Mouse (Mus musculus) kidney, adult 2 months (tissue): ENCODE data around the gene Kcnq1. TPM values are rescaled to one million over a fixed set of nuclear protein-coding genes. Genes with fewer than 3 reads are reported as not detected.

ENCODE experiments used
- DNase-seq: peaks from one replicate; pipeline ENCODE4 v3.0.0; 2021
- H3K27ac ChIP-seq: fragments of 200-500 bp; 2 replicates; pipeline ENCODE4 v1.5.1; 2012; ENCODE audit warnings: low read depth, low read length, control low read depth, inconsistent platforms; ENCODE audit not compliant: insufficient read depth
- H3K27me3 ChIP-seq: fragments of 200-500 bp; replicated peaks from 2 replicates; pipeline ENCODE4 v1.6.1; 2012; ENCODE audit warnings: mild to moderate bottlenecking, moderate library complexity, low read length, inconsistent platforms; ENCODE audit not compliant: control insufficient read depth, insufficient read depth
- H3K36me3 ChIP-seq: fragments of 200-500 bp; 2 replicates; pipeline ENCODE4 v1.6.1; 2012; ENCODE audit warnings: mild to moderate bottlenecking, moderate library complexity, low read length, inconsistent platforms; ENCODE audit not compliant: control insufficient read depth, insufficient read depth
- H3K4me1 ChIP-seq: fragments of 200-500 bp; 2 replicates; pipeline ENCODE4 v1.6.1; 2011; ENCODE audit warnings: low read length; ENCODE audit not compliant: control insufficient read depth, insufficient read depth
- H3K4me3 ChIP-seq: fragments of 200-500 bp; 2 replicates; pipeline ENCODE4 v1.5.1; 2011; ENCODE audit warnings: mild to moderate bottlenecking, low read depth, low read length, control low read depth; ENCODE audit not compliant: insufficient read depth
- CTCF ChIP-seq: fragments of 200-500 bp; conservative IDR thresholded peaks from 2 replicates; pipeline ENCODE4 v1.5.1; 2011; ENCODE audit warnings: low read depth, mild to moderate bottlenecking, control low read depth, low read length, moderate library complexity, mixed read lengths; ENCODE audit not compliant: insufficient read depth, insufficient read length
- POLR2A ChIP-seq: fragments of 200-500 bp; IDR thresholded peaks from one replicate; pipeline ENCODE4 v1.6.1; 2011; ENCODE audit warnings: low read depth, low read length, control low read depth
- WGBS: fragments of 180-500 bp; shearing (Covaris S2); methylation state at CpG from one replicate; pipeline ENCODE4 v1.1.7; 2018; 5-methylcytosine and 5-hydroxymethylcytosine counted together
- polyA plus RNA-seq: library from polyadenylated mRNA; depleted of rRNA; stranded (reverse); fragments of >200 nt; gene quantifications from 2 replicates; pipeline ENCODE4 v1.2.3, GENCODE M21; 2012

Gene Kcnq1
- polyA plus RNA-seq, 1 experiment, result 24.0 TPM

DNA sequence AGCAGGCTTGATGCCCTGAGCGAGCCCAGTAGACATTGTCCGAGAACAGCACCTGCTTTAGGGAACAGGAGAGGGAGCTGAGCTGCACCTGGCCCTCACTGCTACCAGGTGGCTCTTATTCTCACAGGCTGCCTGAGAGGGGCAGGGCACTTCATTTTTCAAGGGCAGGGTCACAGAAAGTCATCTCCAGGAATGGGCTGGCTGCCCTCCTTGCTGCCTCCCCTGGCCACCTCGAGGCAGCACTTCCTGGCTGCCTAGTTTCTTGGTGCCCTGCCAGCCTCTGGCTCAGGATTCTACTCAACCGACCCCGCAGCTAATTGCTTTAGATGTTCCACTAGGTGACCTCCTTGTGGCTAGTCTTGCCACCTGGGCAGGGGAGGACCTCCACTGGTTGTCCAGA is 2.0 kb downstream of the Kcnq1 start:
- Histone ChIP-seq H3K27ac (peak overlapping the region; percentile 52), H3K4me1 (peaks cover 7% of the 10 kb centered on the region), H3K4me3 (peak overlapping the region; percentile 51), H3K36me3 (no peaks in the 10 kb centered on the region), H3K27me3 (no peaks in the 10 kb centered on the region)
- TF ChIP-seq CTCF (no peak), POLR2A (no peak)
- peak; percentile 78 for DNase-seq
- WGBS, result 22% methylated on average over 5 of the region's 5 CpGs

DNA sequence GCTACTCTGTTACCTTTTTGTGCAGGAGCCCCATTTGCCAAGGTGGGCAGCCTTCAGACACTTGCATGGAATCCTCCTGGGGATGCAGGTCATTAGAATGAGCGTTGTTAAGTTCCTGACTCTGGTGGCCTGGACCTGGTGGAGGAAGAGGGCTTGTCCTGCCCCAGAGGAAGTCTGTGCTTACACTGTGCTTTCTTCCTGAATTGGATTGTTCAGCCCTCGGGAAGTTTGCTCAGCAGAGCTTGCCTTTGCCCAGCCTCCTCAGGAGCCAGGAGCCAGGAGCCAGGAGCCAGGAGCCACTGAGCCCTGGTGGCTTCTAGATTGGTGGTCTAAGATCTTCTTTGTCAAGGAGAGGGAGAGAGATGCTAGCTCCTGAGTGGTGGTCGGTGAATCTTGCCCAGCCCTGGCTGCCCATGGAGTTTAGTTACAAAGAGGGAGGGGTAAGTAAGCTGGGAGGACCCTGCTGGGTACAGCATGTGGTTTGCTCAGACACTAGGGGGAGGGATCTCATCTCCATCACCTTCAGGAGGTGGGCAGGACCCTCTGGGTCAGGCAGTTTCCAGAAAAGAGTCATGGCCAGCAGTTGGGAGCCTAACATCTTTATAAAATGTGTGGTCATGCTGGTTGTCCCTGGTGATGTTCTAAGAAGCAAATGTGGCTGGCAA is 3.0 kb downstream of the Kcnq1 start:
- WGBS, result 19% methylated on average over 3 of the region's 3 CpGs
- Histone ChIP-seq H3K36me3 (no peaks in the 10 kb centered on the region), H3K27ac (peak overlapping the region; percentile 52), H3K4me1 (peaks cover 7% of the 10 kb centered on the region), H3K4me3 (no peak overlapping the region), H3K27me3 (no peaks in the 10 kb centered on the region)
- TF ChIP-seq CTCF (no peak), POLR2A (no peak)
- peak; percentile 25 for DNase-seq

DNA sequence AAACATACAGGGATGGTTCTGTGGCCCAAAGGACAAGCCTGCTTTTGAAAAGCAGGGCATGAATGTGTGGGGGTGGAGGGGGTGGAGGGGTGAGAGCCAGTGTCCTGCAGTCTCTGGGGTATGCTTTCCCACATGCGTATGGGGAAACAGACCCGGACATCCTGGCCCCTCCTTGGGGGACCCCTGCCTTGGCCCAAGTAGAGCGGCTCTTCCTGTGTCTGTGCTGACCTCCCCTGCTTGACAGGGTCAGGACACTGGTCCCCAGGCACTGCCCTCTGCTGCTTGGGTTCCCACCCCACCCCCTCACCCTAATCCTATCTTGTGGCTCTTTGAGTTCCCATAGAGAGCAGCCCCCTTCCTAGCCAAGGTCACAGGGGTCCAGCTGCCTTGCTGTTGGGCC is 3.5 kb downstream of the Kcnq1 start:
- WGBS, result 68% methylated on average over 3 of the region's 3 CpGs
- no peaks in the 10 kb centered on the region for H3K27me3 ChIP-seq
- H3K4me1 ChIP-seq, result peaks cover 7% of the 10 kb centered on the region
- no peak overlapping the region for H3K4me3 ChIP-seq
- no peak for DNase-seq
- TF ChIP-seq CTCF, result no peak
- no peak for TF ChIP-seq POLR2A
- no peak overlapping the region for H3K27ac ChIP-seq
- H3K36me3 ChIP-seq, result no peaks in the 10 kb centered on the region

DNA sequence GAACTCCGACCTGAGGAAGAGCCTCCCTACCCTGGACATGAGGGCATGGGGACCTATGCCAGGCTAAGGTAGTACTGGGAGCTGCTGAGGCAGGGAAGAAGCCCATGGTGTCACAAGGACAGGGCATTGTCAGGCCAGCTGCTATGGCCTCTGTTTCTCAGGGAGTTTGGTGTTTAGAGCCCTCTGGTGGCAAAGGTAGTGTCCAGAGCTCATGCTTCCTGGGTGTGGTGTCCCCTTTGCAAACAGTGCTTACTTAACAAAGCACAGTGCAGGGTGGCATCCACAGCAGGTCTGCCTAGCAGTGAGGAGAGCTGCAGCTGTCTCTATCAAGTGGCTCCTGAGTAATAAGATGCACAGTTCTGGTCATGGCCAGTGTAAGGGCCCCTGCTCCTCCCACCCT is 4.6 kb downstream of the Kcnq1 start:
- H3K4me1 ChIP-seq, result peaks cover 4% of the 10 kb centered on the region
- no peak for DNase-seq
- WGBS, result 74% methylated on average over 1 of the region's 1 CpGs
- no peak overlapping the region for H3K4me3 ChIP-seq
- no peaks in the 10 kb centered on the region for H3K36me3 ChIP-seq
- no peaks in the 10 kb centered on the region for H3K27me3 ChIP-seq
- H3K27ac ChIP-seq, result no peak overlapping the region
- TF ChIP-seq POLR2A, result no peak
- peak; percentile 38; the same call in 1 of the 2 replicates for TF ChIP-seq CTCF

DNA sequence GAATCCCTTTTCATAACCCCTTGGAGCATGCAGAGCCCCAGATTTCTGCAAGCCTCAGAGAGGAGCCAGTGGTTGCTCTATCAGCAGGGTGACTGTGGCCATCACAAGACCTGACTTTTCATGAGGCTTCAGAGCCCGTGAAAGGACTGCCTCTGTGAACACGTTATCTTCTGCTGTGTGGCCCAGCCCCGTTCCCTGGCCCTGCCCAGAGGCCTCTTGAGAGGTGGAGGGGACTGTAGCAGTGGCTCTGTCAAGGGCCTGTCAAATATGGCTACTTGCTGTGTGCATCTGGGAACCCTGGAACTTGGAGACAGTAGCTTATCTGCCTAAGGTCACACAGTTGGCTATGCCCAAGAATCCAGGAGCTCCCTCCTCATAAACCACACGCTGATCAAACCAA is 5.6 kb downstream of the Kcnq1 start:
- Histone ChIP-seq H3K27ac (no peak overlapping the region), H3K4me3 (no peak overlapping the region), H3K4me1 (peaks cover 1% of the 10 kb centered on the region), H3K36me3 (no peaks in the 10 kb centered on the region), H3K27me3 (no peaks in the 10 kb centered on the region)
- no peak for DNase-seq
- WGBS, result 71% methylated on average over 4 of the region's 4 CpGs
- TF ChIP-seq CTCF (no peak), POLR2A (no peak)

DNA sequence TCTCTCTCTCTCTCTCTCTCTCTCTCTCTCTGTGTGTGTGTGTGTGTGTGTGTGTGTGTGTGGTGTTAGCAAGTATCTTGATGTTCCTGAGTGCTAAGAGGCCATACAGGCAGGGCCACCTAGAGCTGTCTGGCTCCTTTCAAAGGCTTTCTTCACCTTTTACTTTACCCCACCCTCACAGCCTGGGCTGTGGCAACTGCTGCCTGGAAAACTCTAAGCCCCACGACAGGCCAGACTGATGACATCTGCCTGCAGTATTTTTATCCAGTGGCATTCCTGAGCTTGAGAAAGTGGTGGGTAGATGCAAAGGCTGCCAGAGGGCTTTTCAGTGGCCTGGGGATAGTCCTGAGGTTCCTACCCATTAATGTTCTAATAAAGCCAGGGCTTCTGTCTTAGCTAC is 6.2 kb downstream of the Kcnq1 start:
- 43% methylated on average over 1 of the region's 1 CpGs for WGBS

DNA sequence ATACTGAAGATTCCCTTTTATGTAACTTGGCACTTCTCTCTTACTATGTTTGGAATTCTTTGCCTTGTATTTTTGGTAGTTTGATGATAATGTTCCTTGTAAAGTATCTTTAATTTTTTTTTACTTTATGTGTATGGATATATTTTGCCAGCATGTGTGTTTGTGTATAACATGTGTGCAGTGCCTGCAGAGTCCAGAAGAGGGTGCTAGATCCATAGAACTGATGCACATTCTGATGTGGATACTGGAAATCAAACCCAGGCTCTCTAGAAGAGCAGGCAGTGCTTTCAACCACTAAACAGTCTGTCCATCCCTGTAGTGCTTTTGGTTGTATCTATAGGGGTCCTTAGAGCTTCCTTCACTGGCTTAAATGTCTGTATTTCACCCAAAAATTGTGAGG is 8.6 kb downstream of the Kcnq1 start:
- H3K27me3 ChIP-seq, result no peaks in the 10 kb centered on the region
- H3K4me3 ChIP-seq, result no peak overlapping the region
- peaks cover 2% of the 10 kb centered on the region; the same call in 1 of the 2 replicates for H3K4me1 ChIP-seq
- H3K36me3 ChIP-seq, result no peaks in the 10 kb centered on the region
- H3K27ac ChIP-seq, result no peak overlapping the region
- DNase-seq, result no peak
- TF ChIP-seq POLR2A (no peak), CTCF (no peak)

More for the DNA sequence above, 6.2 kb downstream of the Kcnq1 start:
- no peak for TF ChIP-seq POLR2A
- no peak for TF ChIP-seq CTCF
- DNase-seq, result no peak
- Histone ChIP-seq H3K27me3 (no peaks in the 10 kb centered on the region), H3K4me1 (no peaks in the 10 kb centered on the region), H3K36me3 (no peaks in the 10 kb centered on the region), H3K27ac (no peak overlapping the region), H3K4me3 (no peak overlapping the region)
